Mouse (Mus musculus): ENCODE results near the gene Lsm8. TPM values are rescaled to one million over a fixed set of nuclear protein-coding genes. Genes with fewer than 3 reads are reported as not detected.

The Lsm8 gene
- polyA plus RNA-seq, 1 experiment from 2014 or later, result 63.7 TPM

GRCm38 (mm10) chr6:18855323-18855722, 6.9 kb downstream of the Lsm8 start:
- in situ Hi-C loops (cut with MboI; ENCODE audit: low pct_unique_long_range_greater_than_20kb), result no loop called here
- ATAC-seq (no peak), DNase-seq (ENCODE audit: low read depth, low spot score) (no peak)
- no peaks in the 10 kb centered on the region for H3K27me3 ChIP-seq
- CTCF ChIA-PET, result no interaction called here
- no peak for TF ChIP-seq CTCF (IDR thresholded peaks at IDR 0.05)
- POLR2A ChIA-PET, result no interaction called here

- ChIA-PET CTCF (no interaction called here), POLR2A (no interaction called here)
- H3K27me3 ChIP-seq, result no peaks in the 10 kb centered on the region
- no peak for TF ChIP-seq CTCF (IDR thresholded peaks at IDR 0.05)
- DNase-seq (ENCODE audit: low read depth, low spot score), result no peak
- no peak for ATAC-seq
- in situ Hi-C loops (cut with MboI; ENCODE audit: low pct_unique_long_range_greater_than_20kb), result no loop called here
Observed at GRCm38 (mm10) chr6:18856487-18857078, 8.2 kb downstream of the Lsm8 start.

GRCm38 (mm10) chr6:18866018-18866417, 17.6 kb downstream of the Lsm8 start, which contains the start of gene Ankrd7:
Ankrd7 (plus strand) TSS chr6:18866318.
- DNase-seq (ENCODE audit: low read depth, low spot score), result no peak
- no peak for TF ChIP-seq CTCF (IDR thresholded peaks at IDR 0.05)
- ChIA-PET CTCF (no interaction called here), POLR2A (no interaction called here)
- H3K27me3 ChIP-seq, result peaks cover 27% of the 10 kb centered on the region
- no peak for ATAC-seq
- in situ Hi-C loops (cut with MboI; ENCODE audit: low pct_unique_long_range_greater_than_20kb), result no loop called here

GRCm38 (mm10) chr6:18889030-18889429, 40.7 kb downstream of the Lsm8 start:
- ChIA-PET CTCF (interaction anchor here (1.0 kb wide), 1 partner anchor 10 kb away, joined by 3 read pairs; no protein-coding TSS in a partner anchor), POLR2A (no interaction called here)
- DNase-seq (ENCODE audit: low read depth, low spot score), result no peak
- in situ Hi-C loops (cut with MboI; ENCODE audit: low pct_unique_long_range_greater_than_20kb), result no loop called here
- no peak for ATAC-seq
- no peak for TF ChIP-seq CTCF (IDR thresholded peaks at IDR 0.05)
- H3K27me3 ChIP-seq, result peaks cover 10% of the 10 kb centered on the region

GRCm38 (mm10) chr6:18894142-18894541, 45.8 kb downstream of the Lsm8 start:
- POLR2A ChIA-PET, result no interaction called here
- H3K27me3 ChIP-seq, result peaks cover 21% of the 10 kb centered on the region
- TF ChIP-seq CTCF (IDR thresholded peaks at IDR 0.05), result no peak
- ATAC-seq (no peak), DNase-seq (ENCODE audit: low read depth, low spot score) (no peak)
- in situ Hi-C loops (cut with MboI; ENCODE audit: low pct_unique_long_range_greater_than_20kb), result no loop called here
- CTCF ChIA-PET, result no interaction called here

Other genes starting within 250 kb of the Lsm8 start
- gene Ankrd7, start 17.7 kb downstream of the Lsm8 start, polyA plus RNA-seq (2021), result not detected